Mouse (Mus musculus) liver, adult 2 months (tissue): ENCODE data around the gene Gm13271.
"Not testable (repeated sequence)": the region's sequence is repeated elsewhere in the genome, so short reads cannot be mapped to it uniquely, and the experiment has no call there.

Experiments used
- CTCF ChIP-seq: fragments of 200-500 bp; IDR thresholded peaks from 2 replicates; pipeline ENCODE4 v1.5.1; 2011; ENCODE audit warnings: low read depth, low read length, control low read depth
- POLR2A ChIP-seq: fragments of 200-500 bp; IDR thresholded peaks from 2 replicates; pipeline ENCODE4 v1.6.1; 2011; ENCODE audit warnings: low read length, control low read depth; ENCODE audit not compliant: insufficient read depth; ENCODE audit errors: extremely low read depth

GRCm38 (mm10) chr4:88759610-88760268, 5.1 kb downstream of the Gm13271 start, which contains the start of gene Gm13283:
- not testable (repeated sequence) for TF ChIP-seq POLR2A, CTCF
